Mouse (Mus musculus) forebrain, embryonic 10.5 days (tissue): Measurements from ENCODE around the gene 4931423N10Rik. TPM values are rescaled to one million over a fixed set of nuclear protein-coding genes. Genes with fewer than 3 reads are reported as not detected.
"Not testable (repeated sequence)": the region's sequence is repeated elsewhere in the genome, so short reads cannot be mapped to it uniquely, and the experiment has no call there.

Experiments used
- DNase-seq: peaks from one replicate; pipeline ENCODE4 v3.0.0-alpha.2; 2017; ENCODE audit warnings: low spot score; ENCODE audit errors: extremely low spot score
- H3K27ac ChIP-seq: fragments of 300-500 bp; sonication (generic); 2 replicates; pipeline ENCODE4 v1.5.1; 2016; ENCODE audit warnings: mild to moderate bottlenecking
- H3K27me3 ChIP-seq: fragments of 300-500 bp; sonication (generic); 2 replicates; pipeline ENCODE4 v1.6.1; 2016; ENCODE audit warnings: mild to moderate bottlenecking; ENCODE audit not compliant: poor library complexity, severe bottlenecking
- H3K36me3 ChIP-seq: fragments of 300-500 bp; sonication (generic); replicated peaks from 2 replicates; pipeline ENCODE4 v1.6.1; 2016; ENCODE audit warnings: mild to moderate bottlenecking, moderate library complexity
- H3K4me1 ChIP-seq: fragments of 300-500 bp; sonication (generic); 2 replicates; pipeline ENCODE4 v1.6.1; 2016
- H3K4me3 ChIP-seq: fragments of 300-500 bp; sonication (generic); 2 replicates; pipeline ENCODE4 v1.5.1; 2016; ENCODE audit warnings: mild to moderate bottlenecking, moderate library complexity
- H3K9me3 ChIP-seq: fragments of 300-500 bp; sonication (generic); 2 replicates; pipeline ENCODE4 v1.6.1; 2016; ENCODE audit warnings: mild to moderate bottlenecking, moderate library complexity
- WGBS: fragments of 180-500 bp; shearing (Covaris S2); methylation state at CpG from one replicate; pipeline ENCODE4 v1.1.7; 2016; 5-methylcytosine and 5-hydroxymethylcytosine counted together
- polyA plus RNA-seq: library from polyadenylated mRNA; unstranded; fragments of >200 nt; fragmentation: Nextera tagmentation; extraction: Ambion mirVana; gene quantifications from 2 replicates; pipeline ENCODE4 v1.2.1, GENCODE M21; 2016

Gene 4931423N10Rik
- polyA plus RNA-seq = not detected in 2 replicates

DNA sequence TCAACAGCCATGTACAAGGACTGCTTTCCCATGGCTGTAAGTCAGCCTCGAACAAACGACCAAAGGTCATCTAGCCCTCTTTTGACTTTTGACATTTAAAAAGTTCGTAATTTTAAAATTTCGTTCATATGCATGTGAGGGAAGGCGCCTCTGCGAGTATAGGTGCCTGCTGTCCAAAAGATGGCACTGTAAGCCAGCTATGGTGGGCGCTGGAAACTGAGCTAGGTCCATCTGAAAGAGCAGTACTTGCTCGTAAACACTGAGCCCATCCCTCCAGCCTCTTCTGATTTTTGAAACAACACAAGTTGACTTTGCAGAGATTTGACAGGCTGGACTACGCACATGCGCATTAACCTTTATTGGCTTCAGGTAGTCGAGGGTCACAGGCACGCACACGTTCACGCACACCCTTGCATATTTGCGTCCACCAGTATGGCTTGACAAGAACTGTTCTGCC is at the start of gene 4931423N10Rik:
Gene 4931423N10Rik (plus strand): TSS at position 407 of the 457 bp plus-strand sequence.
- Histone ChIP-seq H3K27ac (no peak within 1 kb of the TSS), H3K4me1 (0 out of 2 replicates have a peak, but pooled peaks cover 5% of the 10 kb centered on the region), H3K36me3 (no peaks in the 10 kb centered on the region), H3K27me3 (no peaks in the 10 kb centered on the region), H3K9me3 (no peaks in the 10 kb centered on the region), H3K4me3 (no peak within 1 kb of the TSS)
- DNase-seq = no peak
- 83% methylated on average over 15 of the region's 15 CpGs for WGBS

DNA sequence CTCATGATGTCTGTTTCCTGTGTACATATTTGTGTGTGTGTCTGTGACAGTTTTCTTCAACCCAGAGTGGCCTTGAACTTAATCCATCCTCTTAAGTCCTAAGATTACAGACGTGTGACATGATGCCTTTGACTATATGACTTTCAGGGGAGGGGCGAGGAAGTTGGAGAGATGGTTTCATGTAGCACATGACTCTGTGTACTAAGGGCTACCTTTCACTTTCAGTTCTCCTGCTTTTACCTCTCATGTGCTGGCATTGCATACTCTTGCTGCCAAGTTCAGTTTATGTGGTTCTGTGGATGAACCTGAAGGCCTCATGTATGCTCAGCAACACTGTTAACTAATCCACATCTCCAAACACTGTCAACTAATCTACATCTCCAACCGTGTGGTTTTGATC is 35.0 kb upstream of the 4931423N10Rik start:
- no peak overlapping the region for H3K27ac ChIP-seq
- WGBS = 91% methylated on average over 3 of the region's 3 CpGs
- no peak for DNase-seq
- H3K4me1 ChIP-seq = no peaks in the 10 kb centered on the region
- H3K27me3 ChIP-seq = no peaks in the 10 kb centered on the region
- no peak overlapping the region for H3K4me3 ChIP-seq
- no peaks in the 10 kb centered on the region for H3K9me3 ChIP-seq
- H3K36me3 ChIP-seq = peaks cover 96% of the 10 kb centered on the region

DNA sequence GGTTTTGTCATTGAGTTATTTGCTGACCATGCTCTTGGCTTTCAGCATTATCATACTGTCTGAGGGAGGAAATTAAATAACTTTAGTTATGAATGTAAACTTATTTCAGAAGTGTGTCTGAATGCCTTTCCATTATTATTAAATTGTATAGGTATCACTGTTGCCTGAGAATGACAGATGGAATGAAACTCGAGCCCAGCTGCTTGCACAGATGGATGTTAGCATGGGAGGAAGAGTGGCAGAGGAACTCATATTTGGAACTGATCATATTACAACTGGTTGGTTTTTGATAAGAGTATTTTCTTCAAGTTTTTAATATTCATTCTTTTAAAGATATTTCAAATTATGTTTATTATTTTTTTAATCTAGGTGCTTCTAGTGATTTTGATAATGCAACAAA is 12.9 kb upstream of the 4931423N10Rik start:
- no peaks in the 10 kb centered on the region for H3K4me1 ChIP-seq
- WGBS = 83% methylated on average over 1 of the region's 1 CpGs
- no peak overlapping the region for H3K27ac ChIP-seq
- H3K9me3 ChIP-seq = no peaks in the 10 kb centered on the region
- no peak for DNase-seq
- no peaks in the 10 kb centered on the region for H3K27me3 ChIP-seq
- no peak overlapping the region for H3K4me3 ChIP-seq
- H3K36me3 ChIP-seq = peaks cover 95% of the 10 kb centered on the region

DNA sequence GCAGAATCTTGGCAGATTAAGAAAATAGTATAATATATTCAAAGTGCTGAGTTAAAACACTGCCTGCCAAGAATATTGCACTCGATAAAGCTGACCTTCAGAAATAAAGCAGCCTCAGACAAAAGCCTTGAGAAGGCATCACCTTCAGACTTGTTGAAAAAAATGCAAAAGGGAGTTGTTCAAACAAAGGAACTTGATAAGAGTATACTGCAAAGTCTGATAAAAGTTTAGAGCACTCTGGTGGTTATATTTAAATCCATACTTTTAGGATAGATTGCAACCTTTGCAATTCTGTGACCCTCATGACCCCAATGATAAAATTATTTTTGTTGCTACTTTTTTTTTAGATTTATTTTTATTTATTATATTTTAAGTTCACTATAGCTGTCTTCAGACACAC is 6.2 kb upstream of the 4931423N10Rik start:
- 95% methylated on average over 1 of the region's 1 CpGs for WGBS
- H3K27ac ChIP-seq = no peak overlapping the region
- H3K27me3 ChIP-seq = no peaks in the 10 kb centered on the region
- no peak for DNase-seq
- H3K4me3 ChIP-seq = no peak overlapping the region
- 0 out of 2 replicates have a peak, but pooled peaks cover 5% of the 10 kb centered on the region for H3K4me1 ChIP-seq
- no peaks in the 10 kb centered on the region for H3K9me3 ChIP-seq
- H3K36me3 ChIP-seq = peaks cover 48% of the 10 kb centered on the region

DNA sequence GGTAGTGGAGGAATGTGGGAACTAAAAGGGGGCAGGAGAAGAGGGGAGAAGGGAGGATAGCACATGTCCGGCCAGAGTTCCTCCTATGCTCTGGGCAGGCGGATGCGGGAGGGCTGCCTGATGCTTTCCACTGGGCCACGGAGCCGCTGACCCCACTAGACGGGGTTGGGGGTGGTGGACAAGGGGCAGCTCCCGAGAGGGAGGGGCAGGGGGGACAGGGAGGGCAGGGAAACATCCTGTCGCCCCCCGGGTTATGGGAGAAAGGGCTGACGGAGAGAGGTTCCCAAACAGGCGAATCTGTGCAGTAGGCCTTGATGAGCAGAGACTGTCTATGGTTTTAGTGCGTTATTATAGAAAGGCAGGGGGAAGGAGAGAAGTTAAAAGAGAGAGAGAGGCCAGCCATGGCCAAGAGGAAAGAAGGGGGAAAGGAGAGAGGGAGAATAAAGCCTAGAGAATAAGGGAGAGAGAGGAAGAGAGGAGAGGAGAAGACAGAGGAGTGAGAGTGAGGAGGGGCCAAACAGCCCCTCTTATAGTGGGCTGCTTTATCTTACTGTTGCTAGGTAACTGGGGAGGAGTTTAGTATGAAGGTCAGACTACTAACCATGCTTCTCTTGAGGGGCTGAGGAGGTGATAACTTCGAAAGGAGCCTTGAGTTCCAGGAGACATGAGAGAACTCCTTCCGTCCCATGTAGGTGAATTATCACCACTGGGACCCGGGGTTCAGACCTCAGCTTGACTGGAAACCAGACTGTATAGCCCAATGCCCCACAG is 4.2 kb upstream of the 4931423N10Rik start:
- H3K27me3 ChIP-seq = no peaks in the 10 kb centered on the region
- no peak overlapping the region for H3K27ac ChIP-seq
- peaks cover 30% of the 10 kb centered on the region for H3K36me3 ChIP-seq
- DNase-seq = no peak
- H3K9me3 ChIP-seq = no peaks in the 10 kb centered on the region
- no peak overlapping the region for H3K4me3 ChIP-seq
- 0 out of 2 replicates have a peak, but pooled peaks cover 5% of the 10 kb centered on the region for H3K4me1 ChIP-seq
- WGBS = 65% methylated on average over 15 of the region's 15 CpGs

DNA sequence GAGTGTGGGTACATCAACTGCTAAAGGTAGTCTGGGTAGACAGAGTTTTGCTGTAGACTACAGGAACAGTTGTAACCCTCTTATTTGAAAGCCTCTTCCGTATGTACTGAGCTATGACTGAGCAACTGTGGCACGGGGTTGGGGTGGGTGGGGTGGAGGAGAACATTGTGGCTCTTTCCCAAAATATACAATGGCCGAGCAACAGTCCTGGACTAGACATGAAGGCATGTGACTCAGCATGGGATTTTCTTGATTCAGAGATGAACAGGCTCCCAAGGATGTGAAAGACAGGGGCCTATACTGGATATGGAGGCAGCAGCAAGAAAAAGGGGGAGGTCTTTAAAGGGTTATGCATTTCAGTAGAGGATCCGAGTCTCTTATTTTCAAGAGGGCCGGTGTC is 6.4 kb downstream of the 4931423N10Rik start:
- no peak overlapping the region for H3K27ac ChIP-seq
- no peaks in the 10 kb centered on the region for H3K36me3 ChIP-seq
- H3K4me3 ChIP-seq = no peak overlapping the region
- 85% methylated on average over 5 of the region's 5 CpGs for WGBS
- no peaks in the 10 kb centered on the region for H3K4me1 ChIP-seq
- DNase-seq = no peak
- no peaks in the 10 kb centered on the region for H3K9me3 ChIP-seq
- no peaks in the 10 kb centered on the region for H3K27me3 ChIP-seq

DNA sequence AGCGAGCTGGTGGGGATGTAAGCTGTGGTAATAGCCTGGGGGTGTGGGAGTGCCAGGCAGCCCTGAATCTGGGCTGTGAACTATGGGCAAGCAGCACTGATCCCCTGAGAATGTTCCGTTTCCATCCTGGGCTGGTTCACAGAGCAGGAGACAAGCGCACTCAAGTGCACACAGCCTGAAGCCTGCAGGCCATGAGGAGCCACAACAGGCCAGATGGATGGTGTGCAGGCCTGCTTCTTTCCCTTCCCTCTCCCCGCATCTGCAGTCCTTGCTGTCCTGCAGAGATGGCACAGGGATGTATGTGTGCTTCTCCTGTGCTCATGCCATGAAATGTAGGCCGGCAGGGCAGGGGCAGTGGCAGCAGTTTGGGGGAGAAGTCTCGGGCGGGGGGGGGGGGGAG is 17.9 kb downstream of the 4931423N10Rik start:
- no peak overlapping the region for H3K4me3 ChIP-seq
- no peak overlapping the region for H3K27ac ChIP-seq
- no peaks in the 10 kb centered on the region for H3K9me3 ChIP-seq
- H3K27me3 ChIP-seq = no peaks in the 10 kb centered on the region
- DNase-seq = no peak
- WGBS = 64% methylated on average over 6 of the region's 7 CpGs
- H3K4me1 ChIP-seq = no peaks in the 10 kb centered on the region; the same call in 1 of the 2 replicates
- H3K36me3 ChIP-seq = no peaks in the 10 kb centered on the region

DNA sequence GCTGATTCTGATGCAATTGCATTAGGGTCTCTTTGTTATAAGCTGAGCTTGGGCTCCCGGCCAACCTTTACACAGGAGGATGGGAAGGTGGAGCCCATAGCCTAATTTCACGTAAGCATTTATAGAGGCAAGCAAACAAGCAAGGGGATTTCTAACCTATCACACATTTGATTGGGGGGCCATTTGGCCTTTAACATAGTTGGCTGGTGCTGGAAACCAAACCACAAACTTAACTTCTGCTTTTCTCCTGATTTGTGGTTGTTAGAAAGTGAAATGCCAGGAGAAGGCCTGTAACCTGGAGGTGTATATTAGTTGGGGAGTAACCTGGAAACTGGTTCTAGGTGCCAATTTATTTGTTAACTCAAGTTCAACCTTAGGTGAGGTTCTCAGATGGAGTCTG is 21.2 kb downstream of the 4931423N10Rik start:
- 92% methylated on average over 2 of the region's 2 CpGs for WGBS

DNA sequence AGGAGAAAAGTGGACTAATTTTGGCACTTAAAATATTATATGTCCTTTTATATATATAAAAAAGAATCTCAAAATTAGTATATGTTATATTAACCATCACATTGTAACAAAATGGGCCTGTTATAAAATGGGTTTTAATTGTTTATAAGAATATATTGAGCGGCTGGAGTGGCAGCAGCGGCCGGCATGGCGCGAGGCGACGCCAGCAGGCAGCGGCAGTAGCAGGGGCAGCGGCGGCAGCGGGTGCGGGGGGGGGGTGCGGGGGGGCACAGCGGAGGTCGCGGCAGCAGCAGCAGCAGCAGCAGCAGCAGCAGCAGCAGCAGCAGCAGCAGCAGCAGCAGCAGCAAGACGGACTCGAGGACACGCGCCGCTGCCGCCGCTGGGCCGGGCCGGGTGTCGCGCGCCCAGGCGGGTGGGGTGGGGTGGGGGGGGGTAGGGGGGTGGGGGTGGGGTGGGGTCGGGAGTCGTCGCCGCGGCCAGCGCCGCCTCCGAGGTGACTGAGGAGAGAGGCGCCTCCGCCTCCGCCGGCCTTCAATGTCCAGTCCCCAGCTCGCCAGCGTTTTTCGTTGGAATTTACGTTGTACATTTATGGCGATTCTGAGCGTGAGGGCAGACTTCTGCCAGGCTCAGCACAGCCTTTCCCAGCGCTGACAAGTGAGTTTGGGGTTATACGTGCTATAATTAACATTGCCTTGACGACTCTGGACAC is 26.9 kb downstream of the 4931423N10Rik start:
- H3K27ac ChIP-seq = peak overlapping the region; percentile 73
- peak overlapping the region; percentile 60 for H3K4me3 ChIP-seq
- H3K4me1 ChIP-seq = no peaks in the 10 kb centered on the region
- peak; percentile 53 for DNase-seq
- no peaks in the 10 kb centered on the region for H3K36me3 ChIP-seq
- H3K9me3 ChIP-seq = no peaks in the 10 kb centered on the region
- under 1% methylated on average over 26 of the region's 50 CpGs for WGBS
- H3K27me3 ChIP-seq = peaks cover 20% of the 10 kb centered on the region

More for the DNA sequence above, 21.2 kb downstream of the 4931423N10Rik start:
- no peak overlapping the region for H3K4me3 ChIP-seq
- peaks cover 9% of the 10 kb centered on the region for H3K27me3 ChIP-seq
- H3K27ac ChIP-seq = no peak overlapping the region
- H3K9me3 ChIP-seq = no peaks in the 10 kb centered on the region
- no peaks in the 10 kb centered on the region; the same call in 1 of the 2 replicates for H3K4me1 ChIP-seq
- no peaks in the 10 kb centered on the region for H3K36me3 ChIP-seq
- DNase-seq = no peak

DNA sequence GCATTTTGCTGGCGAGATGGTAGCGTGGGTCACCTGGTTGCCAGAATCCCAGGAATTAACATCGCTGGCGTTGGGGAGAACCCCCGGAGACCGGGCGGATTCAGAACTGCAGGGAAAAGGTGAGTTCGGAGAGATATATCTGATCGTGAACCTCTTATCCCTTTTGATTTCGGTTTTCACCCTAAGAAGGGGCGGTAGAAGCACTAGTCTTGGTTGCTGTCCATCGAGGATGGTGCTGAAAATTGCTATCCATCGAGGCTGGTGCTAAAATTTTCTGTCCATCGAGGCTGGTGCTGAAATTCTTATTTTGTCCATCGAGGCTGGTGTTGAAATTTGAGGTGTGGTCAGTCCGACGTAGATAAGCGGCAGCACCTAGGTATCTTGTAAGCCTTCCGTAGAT is 83.7 kb downstream of the 4931423N10Rik start:
- H3K36me3 ChIP-seq, DNase-seq, H3K27ac ChIP-seq, H3K27me3 ChIP-seq, H3K4me1 ChIP-seq, H3K4me3 ChIP-seq: not testable (repeated sequence)
- WGBS = 60% methylated on average over 19 of the region's 19 CpGs
- peaks cover 15% of the 10 kb centered on the region; the same call in 1 of the 2 replicates for H3K9me3 ChIP-seq

DNA sequence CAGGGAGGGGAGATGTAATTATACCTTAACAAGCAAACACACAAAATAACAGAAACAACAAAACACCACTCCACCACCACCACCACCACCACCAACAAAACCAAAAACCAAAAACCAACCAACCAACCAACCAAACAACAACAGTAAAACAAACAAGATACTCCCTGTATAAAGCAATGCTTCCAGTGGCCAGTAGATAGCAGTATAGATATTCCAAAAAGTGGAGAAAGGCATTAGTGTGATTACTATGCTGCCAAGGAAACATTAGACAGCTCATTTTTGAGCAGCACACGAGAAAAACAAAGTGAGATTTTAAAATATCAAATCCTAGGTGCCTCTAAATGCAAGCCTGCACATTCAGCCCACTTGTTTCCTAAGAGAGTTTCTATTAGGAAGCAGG is 107.6 kb downstream of the 4931423N10Rik start:
- DNase-seq = no peak
- Histone ChIP-seq H3K4me3 (no peak overlapping the region), H3K9me3 (no peaks in the 10 kb centered on the region), H3K36me3 (no peaks in the 10 kb centered on the region), H3K4me1 (no peaks in the 10 kb centered on the region), H3K27me3 (no peaks in the 10 kb centered on the region), H3K27ac (no peak overlapping the region)
- WGBS = 26% methylated on average over 1 of the region's 1 CpGs
